Mouse (Mus musculus): ENCODE measurements around the gene Tgfbr2. TPM values are rescaled to one million over a fixed set of nuclear protein-coding genes. Genes with fewer than 3 reads are reported as not detected.

Tgfbr2 gene
- total and polyA plus RNA-seq, 3 experiments = 19.6 to 46.3 (median 42.8) TPM

- Histone ChIP-seq H3K27ac (ENCODE audit: insufficient read depth, low read depth) (no peak overlapping the region), H3K79me2 (replicated peaks; ENCODE audit: control insufficient read depth, extremely low read depth, insufficient read depth, poor library complexity, severe bottlenecking) (no peaks in the 10 kb centered on the region), H3K36me3 (replicated peaks in 1 of 2; ENCODE audit: control insufficient read depth in 1 of 2, insufficient read depth in 1 of 2, low read length in 1 of 2) (no peaks in the 10 kb centered on the region), H3K27me3 (replicated peaks) (no peaks in the 10 kb centered on the region), H3K4me3 (replicated peaks in 1 of 3; ENCODE audit: low read depth in 2 of 3, low read length in 2 of 3, poor library complexity in 1 of 3) (no peak overlapping the region), H3K4me2 (ENCODE audit: insufficient read depth, low read depth, poor library complexity, severe bottlenecking) (no peak overlapping the region), H3K9ac (ENCODE audit: insufficient read depth, low read depth) (no peak overlapping the region), H3K4me1 (ENCODE audit: control insufficient read depth in 1 of 2, insufficient read depth in 2 of 2) (peaks cover 35 to 64% of the 10 kb centered on the region in 2 experiments), H3K9me3 (replicated peaks; ENCODE audit: low read length) (no peaks in the 10 kb centered on the region)
- TF ChIP-seq MAFK (IDR thresholded peaks at IDR 0.05; ENCODE audit: insufficient replicate concordance, low read length) = no peak
- no peak for TF ChIP-seq GABPA (IDR thresholded peaks at IDR 0.05; ENCODE audit: insufficient replicate concordance, low read depth, low read length)
- TF ChIP-seq HCFC1 (IDR thresholded peaks at IDR 0.05; ENCODE audit: low read depth, low read length) = no peak
- TF ChIP-seq MXI1 (IDR thresholded peaks at IDR 0.05; ENCODE audit: low read depth, low read length) = no peak
- no peak for TF ChIP-seq TBP (conservative IDR thresholded peaks at IDR 0.05; ENCODE audit: low read depth, low read length)
- TF ChIP-seq ZKSCAN1 (IDR thresholded peaks at IDR 0.05; ENCODE audit: borderline replicate concordance, low read depth, low read length) = no peak
- TF ChIP-seq E2F4 (IDR thresholded peaks at IDR 0.05; ENCODE audit: insufficient replicate concordance, low read depth, low read length) = no peak
- no peak for TF ChIP-seq CTCF (conservative IDR thresholded peaks at IDR 0.05 in 1 of 2, IDR thresholded peaks at IDR 0.05 in 1 of 2; ENCODE audit: low read depth in 2 of 2, low read length in 2 of 2)
- no peak for TF ChIP-seq PAX5 (IDR thresholded peaks at IDR 0.05; ENCODE audit: low read length)
- no peak for TF ChIP-seq TCF12 (IDR thresholded peaks at IDR 0.05; ENCODE audit: low read depth, low read length)
- no peak for TF ChIP-seq MEF2A (IDR thresholded peaks at IDR 0.05; ENCODE audit: borderline replicate concordance, low read depth, low read length)
- dilution Hi-C loops (cut with MboI; ENCODE audit: extremely low pct_ligation_motif_present, extremely low pct_unique_long_range_greater_than_20kb, low sequenced_read_pairs) (no loop called here), in situ Hi-C loops (cut with MboI; ENCODE audit: low pct_ligation_motif_present, low pct_unique_long_range_greater_than_20kb, low sequenced_read_pairs) (no loop called here)
- no peak for DNase-seq (ENCODE audit: extremely low read depth)
Measured at GRCm38 (mm10) chr9:116192253-116192652, 17.1 kb upstream of the Tgfbr2 start.

DNA sequence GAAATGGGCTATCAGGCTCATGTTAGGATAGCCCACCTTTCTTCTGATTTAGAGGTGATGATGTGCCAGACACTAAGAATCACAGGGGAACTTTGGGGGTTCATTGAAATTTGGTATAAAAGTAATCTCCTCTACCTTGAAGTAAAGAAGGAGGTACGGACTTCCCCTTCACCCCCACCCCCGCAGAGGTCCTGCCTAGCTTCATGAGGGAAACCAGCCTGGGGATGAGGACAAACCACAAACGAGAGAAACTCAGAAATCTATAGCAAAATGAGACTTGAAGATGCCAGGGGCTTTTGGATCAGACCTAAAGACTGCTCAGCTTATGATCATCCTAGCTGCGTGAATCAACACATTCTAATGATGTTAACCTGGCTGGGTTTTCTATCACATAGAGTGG lies 14.7 kb upstream of the Tgfbr2 start:
- Histone ChIP-seq H3K27me3 (replicated peaks) (no peaks in the 10 kb centered on the region), H3K36me3 (replicated peaks in 1 of 2; ENCODE audit: control insufficient read depth in 1 of 2, insufficient read depth in 1 of 2, low read length in 1 of 2) (no peaks in the 10 kb centered on the region), H3K27ac (ENCODE audit: insufficient read depth, low read depth) (no peak overlapping the region), H3K4me1 (ENCODE audit: control insufficient read depth in 1 of 2, insufficient read depth in 2 of 2) (peaks cover 33 to 58% of the 10 kb centered on the region in 2 experiments), H3K9ac (ENCODE audit: insufficient read depth, low read depth) (peak overlapping the region; percentile 11; the same call in 1 of the 2 replicates), H3K79me2 (replicated peaks; ENCODE audit: control insufficient read depth, extremely low read depth, insufficient read depth, poor library complexity, severe bottlenecking) (no peaks in the 10 kb centered on the region), H3K4me2 (ENCODE audit: insufficient read depth, low read depth, poor library complexity, severe bottlenecking) (no peak overlapping the region), H3K4me3 (replicated peaks in 1 of 3; ENCODE audit: low read depth in 2 of 3, low read length in 2 of 3, poor library complexity in 1 of 3) (no peak overlapping the region), H3K9me3 (replicated peaks; ENCODE audit: low read length) (no peaks in the 10 kb centered on the region)
- dilution Hi-C loops (cut with MboI; ENCODE audit: extremely low pct_ligation_motif_present, extremely low pct_unique_long_range_greater_than_20kb, low sequenced_read_pairs) (no loop called here), in situ Hi-C loops (cut with MboI; ENCODE audit: low pct_ligation_motif_present, low pct_unique_long_range_greater_than_20kb, low sequenced_read_pairs) (no loop called here)
- no peak for DNase-seq (ENCODE audit: extremely low read depth)
- TF ChIP-seq ELF1 (IDR thresholded peaks at IDR 0.05; ENCODE audit: low read depth, low read length) = no peak
- 0 out of 2 replicates have a peak, but pooled peaks have one; percentile 26 for TF ChIP-seq MAZ (IDR thresholded peaks at IDR 0.05; ENCODE audit: low read depth, low read length)
- TF ChIP-seq EP300 (IDR thresholded peaks at IDR 0.05; ENCODE audit: low read length) = 0 out of 2 replicates have a peak, but pooled peaks have one; percentile 30
- no peak for TF ChIP-seq TCF12 (IDR thresholded peaks at IDR 0.05; ENCODE audit: low read depth, low read length)
- no peak for TF ChIP-seq RCOR1 (conservative IDR thresholded peaks at IDR 0.05; ENCODE audit: low read depth, low read length)
- TF ChIP-seq MAFK (IDR thresholded peaks at IDR 0.05; ENCODE audit: insufficient replicate concordance, low read length) = no peak
- no peak for TF ChIP-seq MYC (IDR thresholded peaks at IDR 0.05; ENCODE audit: low read depth, low read length)
- no peak for TF ChIP-seq USF2 (conservative IDR thresholded peaks at IDR 0.05; ENCODE audit: low read depth, low read length)
- TF ChIP-seq NELFE (IDR thresholded peaks at IDR 0.05; ENCODE audit: low read depth, low read length) = no peak
- TF ChIP-seq TBP (conservative IDR thresholded peaks at IDR 0.05; ENCODE audit: low read depth, low read length) = no peak
- TF ChIP-seq KAT2A (IDR thresholded peaks at IDR 0.05; ENCODE audit: insufficient replicate concordance, low read length) = no peak
- TF ChIP-seq CHD1 (IDR thresholded peaks at IDR 0.05; ENCODE audit: low read depth, low read length) = no peak

All from CH12.LX (cell line).